Mouse (Mus musculus): ENCODE results near the gene Treml2. TPM values are rescaled to one million over a fixed set of nuclear protein-coding genes. Genes with fewer than 3 reads are reported as not detected.
"Not testable (repeated sequence)": the region's sequence is repeated elsewhere in the genome, so short reads cannot be mapped to it uniquely, and the experiment has no call there.

The Treml2 gene
- polyA plus RNA-seq, 1 experiment from 2014 or later: 6.3 TPM

- peaks cover 79% of the 10 kb centered on the region for H3K4me1 ChIP-seq
- 11% methylated on average over 7 of the region's 7 CpGs for WGBS (ENCODE audit: insufficient replicate concordance)
- H3K9me3 ChIP-seq (replicated peaks): no peaks in the 10 kb centered on the region
- peaks cover 27% of the 10 kb centered on the region for H3K36me3 ChIP-seq
- H3K4me2 ChIP-seq: peak overlapping the region; percentile 84
- peak overlapping the region; percentile 80 for H3K9ac ChIP-seq
- H3K27me3 ChIP-seq (replicated peaks): no peaks in the 10 kb centered on the region
- peak overlapping the region; percentile 92 for H3K27ac ChIP-seq
- peak; percentile 11 for ATAC-seq
- H3K4me3 ChIP-seq: peak overlapping the region; percentile 69
Measured at GRCm38 (mm10) chr17:48299756-48300155, 458 bp downstream of the Treml2 start.

- peak overlapping the region; percentile 80 for H3K9ac ChIP-seq
- peak overlapping the region; percentile 84 for H3K4me2 ChIP-seq
- peak overlapping the region; percentile 69 for H3K4me3 ChIP-seq
- 11% methylated on average over 7 of the region's 7 CpGs for WGBS (ENCODE audit: insufficient replicate concordance)
- H3K4me1 ChIP-seq: peaks cover 81% of the 10 kb centered on the region
- no peaks in the 10 kb centered on the region for H3K9me3 ChIP-seq (replicated peaks)
- H3K36me3 ChIP-seq: peaks cover 31% of the 10 kb centered on the region
- ATAC-seq: peak; percentile 82
- peak overlapping the region; percentile 92 for H3K27ac ChIP-seq
- H3K27me3 ChIP-seq (replicated peaks): no peaks in the 10 kb centered on the region
Measured at GRCm38 (mm10) chr17:48300199-48300598, 901 bp downstream of the Treml2 start.

DNA sequence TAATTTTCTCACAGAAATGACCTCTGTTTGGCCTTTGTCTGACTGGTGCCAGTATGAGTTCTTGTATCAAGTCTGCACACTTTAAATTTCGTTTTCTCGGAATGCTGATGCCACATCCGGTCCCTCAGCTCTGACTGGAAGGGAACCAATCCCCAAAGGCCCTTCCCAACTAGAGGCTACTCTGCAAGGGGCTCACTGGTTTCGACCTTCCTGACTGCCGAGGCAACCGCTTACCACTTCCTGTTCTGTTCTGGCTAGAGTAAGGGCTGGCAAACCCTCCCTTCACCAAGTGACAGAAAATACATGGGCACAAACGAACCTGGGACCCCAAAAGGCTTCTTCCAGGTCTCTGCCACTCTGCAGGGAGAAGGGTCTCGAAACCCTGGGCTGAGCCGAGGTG lies 1.6 kb downstream of the Treml2 start:
- H3K27me3 ChIP-seq (replicated peaks): no peaks in the 10 kb centered on the region

DNA sequence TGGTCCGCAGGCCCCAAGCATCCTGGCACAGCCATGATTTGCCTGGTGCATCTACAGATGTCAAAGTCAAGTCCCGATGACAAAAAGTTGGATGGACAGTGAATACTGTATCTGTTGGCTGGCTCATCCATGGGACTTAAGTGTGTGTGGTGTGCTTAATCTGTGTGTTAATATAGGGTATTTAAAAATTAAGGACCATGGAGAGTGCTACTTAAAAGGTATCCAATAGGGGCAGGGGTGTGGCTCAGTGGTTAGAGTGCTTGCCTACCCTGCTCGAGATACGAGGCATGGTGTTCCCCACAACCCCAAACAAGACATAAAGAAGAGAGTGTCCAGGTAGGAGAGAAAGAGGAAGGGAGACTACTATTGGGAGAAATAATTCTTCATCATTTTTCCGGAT lies 2.5 kb downstream of the Treml2 start:
- 69% methylated on average over 5 of the region's 5 CpGs for WGBS (ENCODE audit: insufficient replicate concordance)
- H3K4me2 ChIP-seq: peak overlapping the region; percentile 84

More for the DNA sequence above, 1.6 kb downstream of the Treml2 start:
- peak overlapping the region; percentile 84 for H3K4me2 ChIP-seq
- H3K4me1 ChIP-seq: peaks cover 81% of the 10 kb centered on the region
- peak overlapping the region; percentile 92 for H3K27ac ChIP-seq
- 23% methylated on average over 9 of the region's 9 CpGs for WGBS (ENCODE audit: insufficient replicate concordance)
- peaks cover 31% of the 10 kb centered on the region for H3K36me3 ChIP-seq
- peak; percentile 40 for ATAC-seq
- H3K9ac ChIP-seq: peak overlapping the region; percentile 80
- H3K4me3 ChIP-seq: peak overlapping the region; percentile 69
- no peaks in the 10 kb centered on the region for H3K9me3 ChIP-seq (replicated peaks)

DNA sequence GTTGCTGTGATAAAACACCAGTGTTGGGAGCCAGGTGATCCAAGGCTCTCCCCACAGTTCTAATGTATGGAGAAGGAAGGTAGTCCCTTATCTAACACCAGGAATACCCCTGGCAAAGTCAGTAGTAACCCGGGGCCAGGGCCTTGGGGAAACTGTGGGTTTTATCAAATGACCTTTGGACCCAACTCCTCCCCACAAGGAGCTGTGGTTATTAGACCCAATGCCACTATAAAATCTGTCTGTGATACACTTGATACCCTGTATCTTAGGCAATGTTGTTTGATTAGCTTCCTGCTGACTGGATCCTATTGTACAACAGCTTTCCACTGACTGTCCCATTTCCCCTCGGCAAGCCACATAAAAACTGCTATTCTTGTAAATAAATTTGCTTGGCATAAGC lies 12.8 kb downstream of the Treml2 start:
- no peak overlapping the region for H3K4me2 ChIP-seq
- no peak overlapping the region for H3K4me3 ChIP-seq
- peaks cover 26% of the 10 kb centered on the region for H3K36me3 ChIP-seq
- H3K9me3 ChIP-seq (replicated peaks): no peaks in the 10 kb centered on the region
- no peaks in the 10 kb centered on the region for H3K4me1 ChIP-seq
- ATAC-seq: no peak
- H3K27ac ChIP-seq: no peak overlapping the region
- WGBS (ENCODE audit: insufficient replicate concordance): 50% methylated on average over 2 of the region's 2 CpGs
- H3K9ac ChIP-seq: no peak overlapping the region
- no peaks in the 10 kb centered on the region for H3K27me3 ChIP-seq (replicated peaks)

More for the DNA sequence above, 2.5 kb downstream of the Treml2 start:
- Histone ChIP-seq H3K9me3 (replicated peaks) (no peaks in the 10 kb centered on the region), H3K4me3 (peak overlapping the region; percentile 69), H3K36me3 (peaks cover 40% of the 10 kb centered on the region), H3K27ac (0 out of 2 replicates have a peak overlapping the region, but pooled peaks have one; percentile 92), H3K4me1 (peaks cover 75% of the 10 kb centered on the region), H3K27me3 (replicated peaks) (no peaks in the 10 kb centered on the region), H3K9ac (peak overlapping the region; percentile 80; the same call in 1 of the 2 replicates)
- ATAC-seq: no peak

- peaks cover 14% of the 10 kb centered on the region for H3K4me1 ChIP-seq
- H3K4me2 ChIP-seq; ATAC-seq; H3K27ac ChIP-seq; H3K9me3 ChIP-seq (replicated peaks); H3K4me3 ChIP-seq; H3K27me3 ChIP-seq (replicated peaks); H3K9ac ChIP-seq; H3K36me3 ChIP-seq: not testable (repeated sequence)
- 48% methylated on average over 3 of the region's 3 CpGs for WGBS (ENCODE audit: insufficient replicate concordance)
Measured at GRCm38 (mm10) chr17:48315905-48316579, 16.7 kb downstream of the Treml2 start, which contains the start of gene B430306N03Rik. Gene B430306N03Rik (plus strand): TSS chr17:48316141.

- peaks cover 40% of the 10 kb centered on the region for H3K4me1 ChIP-seq
- ATAC-seq: no peak
- no peaks in the 10 kb centered on the region for H3K36me3 ChIP-seq
- no peaks in the 10 kb centered on the region for H3K9me3 ChIP-seq (replicated peaks)
- H3K27ac ChIP-seq: no peak overlapping the region
- H3K4me2 ChIP-seq: no peak overlapping the region
- no peaks in the 10 kb centered on the region for H3K27me3 ChIP-seq (replicated peaks)
- H3K4me3 ChIP-seq: no peak overlapping the region
- H3K9ac ChIP-seq: no peak overlapping the region
- WGBS (ENCODE audit: insufficient replicate concordance): 84% methylated on average over 1 of the region's 1 CpGs
Measured at GRCm38 (mm10) chr17:48318686-48319085, 19.4 kb downstream of the Treml2 start.

GRCm38 (mm10) chr17:48321279-48321678 lies 22.0 kb downstream of the Treml2 start:
- WGBS (ENCODE audit: insufficient replicate concordance): 47% methylated on average over 2 of the region's 2 CpGs
- Histone ChIP-seq H3K36me3 (no peaks in the 10 kb centered on the region), H3K4me1 (peaks cover 59% of the 10 kb centered on the region), H3K9ac (no peak overlapping the region), H3K4me3 (no peak overlapping the region), H3K27ac (no peak overlapping the region), H3K27me3 (replicated peaks) (peaks cover 3% of the 10 kb centered on the region; the same call in 1 of the 2 replicates), H3K9me3 (replicated peaks) (no peaks in the 10 kb centered on the region), H3K4me2 (no peak overlapping the region)
- ATAC-seq: peak; percentile 56; the same call in 1 of the 2 replicates

DNA sequence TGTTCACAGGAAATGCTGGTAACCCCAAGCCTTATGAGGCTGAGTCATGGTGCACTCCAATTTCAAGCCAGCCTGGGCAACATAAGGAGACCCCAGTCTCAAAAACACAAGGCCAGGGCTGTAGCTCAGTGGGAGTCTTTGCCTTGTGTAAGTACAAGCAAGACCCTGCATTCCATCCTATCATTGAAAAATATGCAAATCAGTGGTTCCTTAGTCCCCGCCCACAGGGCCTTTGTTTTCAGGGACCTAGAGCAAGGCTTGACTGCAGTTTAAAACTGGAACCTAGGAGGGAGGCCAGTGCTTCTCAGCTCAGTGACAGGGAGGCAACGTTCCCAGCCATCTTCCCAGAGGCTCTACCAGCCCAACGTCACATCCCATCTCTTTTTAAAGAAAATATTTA lies 23.9 kb downstream of the Treml2 start:
- peaks cover 59% of the 10 kb centered on the region for H3K4me1 ChIP-seq
- no peak overlapping the region for H3K4me2 ChIP-seq
- H3K27ac ChIP-seq: no peak overlapping the region
- peaks cover 9% of the 10 kb centered on the region; the same call in 1 of the 2 replicates for H3K27me3 ChIP-seq (replicated peaks)
- H3K9me3 ChIP-seq (replicated peaks): no peaks in the 10 kb centered on the region
- no peak overlapping the region for H3K9ac ChIP-seq
- no peak for ATAC-seq
- WGBS (ENCODE audit: insufficient replicate concordance): 46% methylated on average over 3 of the region's 3 CpGs
- H3K36me3 ChIP-seq: no peaks in the 10 kb centered on the region
- H3K4me3 ChIP-seq: no peak overlapping the region

GRCm38 (mm10) chr17:48324258-48324657 lies 25.0 kb downstream of the Treml2 start:
- H3K4me2 ChIP-seq: no peak overlapping the region
- H3K27me3 ChIP-seq (replicated peaks): peaks cover 9% of the 10 kb centered on the region; the same call in 1 of the 2 replicates
- H3K9ac ChIP-seq: no peak overlapping the region
- WGBS (ENCODE audit: insufficient replicate concordance): 39% methylated on average over 5 of the region's 5 CpGs
- H3K9me3 ChIP-seq (replicated peaks): no peaks in the 10 kb centered on the region
- H3K4me3 ChIP-seq: no peak overlapping the region
- H3K4me1 ChIP-seq: peaks cover 59% of the 10 kb centered on the region
- H3K36me3 ChIP-seq: no peaks in the 10 kb centered on the region
- ATAC-seq: no peak
- 0 out of 2 replicates have a peak overlapping the region, but pooled peaks have one; percentile 5 for H3K27ac ChIP-seq

DNA sequence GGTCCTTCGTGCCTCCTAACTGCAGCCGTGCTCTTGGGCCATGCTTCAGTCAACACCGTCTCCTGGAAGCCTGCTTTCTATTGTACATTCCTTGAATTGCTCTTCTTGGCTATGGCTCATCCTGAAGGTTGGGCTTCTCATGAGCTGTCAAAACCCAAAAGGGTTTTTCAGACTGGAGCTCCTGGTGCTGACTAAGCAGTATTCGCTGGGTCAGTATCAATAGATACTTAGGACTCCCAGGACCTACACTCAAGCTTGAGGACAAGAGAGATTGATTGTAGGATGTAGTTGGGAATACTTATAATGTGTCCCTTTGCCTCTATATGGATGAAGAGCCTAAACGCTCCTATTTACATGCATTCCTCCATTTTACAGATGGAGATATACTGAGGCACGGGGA lies 25.8 kb downstream of the Treml2 start:
- H3K4me2 ChIP-seq: no peak overlapping the region
- H3K9me3 ChIP-seq (replicated peaks): no peaks in the 10 kb centered on the region
- peaks cover 54% of the 10 kb centered on the region for H3K4me1 ChIP-seq
- no peak overlapping the region; the same call in 1 of the 2 replicates for H3K9ac ChIP-seq
- WGBS (ENCODE audit: insufficient replicate concordance): 83% methylated on average over 6 of the region's 6 CpGs
- ATAC-seq: no peak
- peaks cover 9% of the 10 kb centered on the region; the same call in 1 of the 2 replicates for H3K27me3 ChIP-seq (replicated peaks)
- H3K27ac ChIP-seq: no peak overlapping the region
- no peak overlapping the region for H3K4me3 ChIP-seq
- H3K36me3 ChIP-seq: no peaks in the 10 kb centered on the region

- H3K9ac ChIP-seq: no peak overlapping the region
- H3K27me3 ChIP-seq (replicated peaks): peaks cover 9% of the 10 kb centered on the region; the same call in 1 of the 2 replicates
- no peak for ATAC-seq
- no peaks in the 10 kb centered on the region for H3K9me3 ChIP-seq (replicated peaks)
- no peak overlapping the region for H3K4me2 ChIP-seq
- 75% methylated on average over 11 of the region's 11 CpGs for WGBS (ENCODE audit: insufficient replicate concordance)
- H3K36me3 ChIP-seq: no peaks in the 10 kb centered on the region
- H3K4me3 ChIP-seq: no peak overlapping the region
- peaks cover 49% of the 10 kb centered on the region for H3K4me1 ChIP-seq
- no peak overlapping the region for H3K27ac ChIP-seq
Measured at GRCm38 (mm10) chr17:48325638-48326037, 26.3 kb downstream of the Treml2 start.
